Mouse (Mus musculus): ENCODE data around the gene Ncs1. TPM values are rescaled to one million over a fixed set of nuclear protein-coding genes. Genes with fewer than 3 reads are reported as not detected.

Gene Ncs1
- polyA plus RNA-seq, 1 experiment from 2014 or later: 1.2 TPM

DNA sequence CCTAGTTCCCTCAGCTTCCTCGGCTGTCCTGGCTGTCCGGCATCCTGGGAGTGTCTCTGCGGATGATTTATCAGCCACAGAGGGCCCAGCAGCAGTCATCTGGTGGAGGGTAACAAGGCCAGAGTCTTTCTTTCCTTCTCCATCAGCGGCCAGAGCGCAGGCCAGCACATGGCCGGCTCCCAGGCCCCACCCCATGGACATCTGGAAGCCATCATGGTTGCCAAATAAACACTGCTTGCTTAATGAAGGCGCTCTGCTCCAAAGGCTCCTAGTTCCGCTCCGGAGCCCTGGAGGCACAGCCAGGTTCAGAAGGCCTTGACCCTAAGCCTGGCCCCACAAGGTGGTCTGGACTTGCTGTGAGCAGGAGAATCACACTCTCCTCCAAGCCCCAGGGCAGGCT lies 94.2 kb downstream of the Ncs1 start:
- WGBS (ENCODE audit: insufficient replicate concordance): 46% methylated on average over 9 of the region's 9 CpGs
- Histone ChIP-seq H3K9me3 (replicated peaks) (no peaks in the 10 kb centered on the region), H3K4me2 (no peak overlapping the region), H3K9ac (no peak overlapping the region), H3K27ac (replicated peaks) (no peak overlapping the region), H3K36me3 (replicated peaks) (no peaks in the 10 kb centered on the region), H3K4me1 (replicated peaks) (no peaks in the 10 kb centered on the region), H3K27me3 (no peaks in the 10 kb centered on the region; the same call in 1 of the 2 replicates), H3K4me3 (replicated peaks) (no peak overlapping the region)
- ATAC-seq (ENCODE audit: insufficient read depth): no peak

- Histone ChIP-seq H3K4me3 (replicated peaks) (no peak overlapping the region), H3K9me3 (replicated peaks) (no peaks in the 10 kb centered on the region), H3K4me2 (no peak overlapping the region), H3K9ac (no peak overlapping the region), H3K36me3 (replicated peaks) (no peaks in the 10 kb centered on the region), H3K27me3 (no peaks in the 10 kb centered on the region; the same call in 1 of the 2 replicates), H3K4me1 (replicated peaks) (no peaks in the 10 kb centered on the region), H3K27ac (replicated peaks) (no peak overlapping the region)
- WGBS (ENCODE audit: insufficient replicate concordance): 56% methylated on average over 8 of the region's 8 CpGs
- ATAC-seq (ENCODE audit: insufficient read depth): no peak
Observed at GRCm38 (mm10) chr2:31341726-31342535, 96.3 kb downstream of the Ncs1 start.

Other genes starting within 250 kb of the Ncs1 start
- 5.1 and 6.1 TPM in 2 replicates for gene Fnbp1, start 103.8 kb upstream of the Ncs1 start, polyA plus RNA-seq (2015; fragmentation: Nextera tagmentation; extraction: Ambion mirVana)
- gene Gpr107, start 93.5 kb upstream of the Ncs1 start, polyA plus RNA-seq (2015; fragmentation: Nextera tagmentation; extraction: Ambion mirVana): 10.4 and 11.5 TPM in 2 replicates
- 0.64 and 0.83 TPM in 2 replicates for gene Hmcn2, start 68.6 kb downstream of the Ncs1 start, polyA plus RNA-seq (2015; fragmentation: Nextera tagmentation; extraction: Ambion mirVana)
- 232 and 321 TPM in 2 replicates for gene Ass1, start 224.4 kb downstream of the Ncs1 start, polyA plus RNA-seq (2015; fragmentation: Nextera tagmentation; extraction: Ambion mirVana)